Mouse (Mus musculus) hindbrain, embryonic 15.5 days (tissue): ENCODE data around the gene 5530401A14Rik. TPM values are rescaled to one million over a fixed set of nuclear protein-coding genes. Genes with fewer than 3 reads are reported as not detected.

Experiments used
- ATAC-seq: fragments of 200-750 bp; cut with Nextera tagmentation; 2 replicates; pipeline ENCODE4 v1.8.0; 2017; ENCODE audit warnings: low read depth, moderate number of reproducible peaks, moderate TSS enrichment; ENCODE audit not compliant: low FRiP score
- H3K27ac ChIP-seq: fragments of 300-500 bp; sonication (generic); replicated peaks from 2 replicates; pipeline ENCODE4 v1.5.1; 2015; ENCODE audit warnings: mild to moderate bottlenecking, inconsistent platforms
- H3K27me3 ChIP-seq: fragments of 300-500 bp; sonication (generic); 2 replicates; pipeline ENCODE4 v1.6.1; 2015; ENCODE audit warnings: control low read depth, inconsistent platforms
- H3K36me3 ChIP-seq: fragments of 300-500 bp; sonication (generic); 2 replicates; pipeline ENCODE4 v1.6.1; 2015; ENCODE audit warnings: control low read depth, inconsistent platforms
- H3K4me1 ChIP-seq: fragments of 300-500 bp; sonication (generic); replicated peaks from 2 replicates; pipeline ENCODE4 v1.6.1; 2015; ENCODE audit warnings: control low read depth, inconsistent platforms
- H3K4me2 ChIP-seq: fragments of 300-500 bp; sonication (generic); 2 replicates; pipeline ENCODE4 v1.6.1; 2015; ENCODE audit warnings: moderate library complexity, mild to moderate bottlenecking, inconsistent platforms
- H3K4me3 ChIP-seq: fragments of 300-500 bp; sonication (generic); 2 replicates; pipeline ENCODE4 v1.5.1; 2015; ENCODE audit warnings: mild to moderate bottlenecking, inconsistent platforms
- H3K9ac ChIP-seq: fragments of 300-500 bp; sonication (generic); 2 replicates; pipeline ENCODE4 v1.6.1; 2015; ENCODE audit warnings: inconsistent platforms
- H3K9me3 ChIP-seq: fragments of 300-500 bp; sonication (generic); 2 replicates; pipeline ENCODE4 v1.6.1; 2016; ENCODE audit warnings: control low read depth, inconsistent platforms
- WGBS: fragments of 180-500 bp; shearing (Covaris S2); methylation state at CpG from one replicate; pipeline ENCODE4 v1.1.7; 2015; 5-methylcytosine and 5-hydroxymethylcytosine counted together
- polyA plus RNA-seq: library from polyadenylated mRNA; unstranded; fragments of >200 nt; fragmentation: Nextera tagmentation; extraction: Ambion mirVana; gene quantifications from 2 replicates; pipeline ENCODE4 v1.2.1, GENCODE M21; 2015

Gene 5530401A14Rik
- polyA plus RNA-seq, 1 experiment from 2014 or later: 0.73 TPM

- Histone ChIP-seq H3K4me2 (no peak overlapping the region), H3K9ac (no peak overlapping the region), H3K27ac (no peak overlapping the region), H3K9me3 (no peaks in the 10 kb centered on the region), H3K4me3 (no peak overlapping the region), H3K36me3 (no peaks in the 10 kb centered on the region), H3K4me1 (peaks cover 18% of the 10 kb centered on the region), H3K27me3 (no peaks in the 10 kb centered on the region)
- no peak for ATAC-seq
- WGBS: 96% methylated on average over 6 of the region's 6 CpGs
Observed at GRCm38 (mm10) chr11:81896511-81896910, 36.0 kb downstream of the 5530401A14Rik start.

- Histone ChIP-seq H3K4me2 (peak overlapping the region; percentile 7; the same call in 1 of the 2 replicates), H3K4me3 (no peak overlapping the region), H3K27ac (peak overlapping the region; percentile 75), H3K9me3 (no peaks in the 10 kb centered on the region), H3K36me3 (no peaks in the 10 kb centered on the region), H3K27me3 (no peaks in the 10 kb centered on the region), H3K9ac (no peak overlapping the region), H3K4me1 (peaks cover 18% of the 10 kb centered on the region)
- peak; percentile 92 for ATAC-seq
- 1% methylated on average over 8 of the region's 8 CpGs for WGBS
Observed at GRCm38 (mm10) chr11:81897547-81898354, 37.3 kb downstream of the 5530401A14Rik start.

- Histone ChIP-seq H3K4me2 (no peak overlapping the region), H3K9me3 (no peaks in the 10 kb centered on the region), H3K4me1 (peaks cover 10% of the 10 kb centered on the region), H3K4me3 (no peak overlapping the region), H3K27me3 (no peaks in the 10 kb centered on the region), H3K27ac (no peak overlapping the region), H3K9ac (no peak overlapping the region), H3K36me3 (no peaks in the 10 kb centered on the region)
- ATAC-seq: no peak
Observed at GRCm38 (mm10) chr11:81902318-81902717, 41.8 kb downstream of the 5530401A14Rik start.

- no peak overlapping the region for H3K4me3 ChIP-seq
- no peaks in the 10 kb centered on the region for H3K9me3 ChIP-seq
- no peak overlapping the region for H3K4me2 ChIP-seq
- no peak for ATAC-seq
- H3K4me1 ChIP-seq: 0 out of 2 replicates have a peak, but pooled peaks cover 6% of the 10 kb centered on the region
- no peaks in the 10 kb centered on the region for H3K36me3 ChIP-seq
- H3K27ac ChIP-seq: no peak overlapping the region
- no peaks in the 10 kb centered on the region for H3K27me3 ChIP-seq
- H3K9ac ChIP-seq: no peak overlapping the region
- 86% methylated on average over 1 of the region's 1 CpGs for WGBS
Observed at GRCm38 (mm10) chr11:81908760-81909159, 48.3 kb downstream of the 5530401A14Rik start.

GRCm38 (mm10) chr11:81909397-81909894 lies 49.0 kb downstream of the 5530401A14Rik start:
- no peak overlapping the region for H3K4me3 ChIP-seq
- no peaks in the 10 kb centered on the region for H3K27me3 ChIP-seq
- no peak overlapping the region for H3K4me2 ChIP-seq
- WGBS: 83% methylated on average over 5 of the region's 5 CpGs
- no peak overlapping the region for H3K9ac ChIP-seq
- H3K9me3 ChIP-seq: no peaks in the 10 kb centered on the region
- 0 out of 2 replicates have a peak, but pooled peaks cover 6% of the 10 kb centered on the region for H3K4me1 ChIP-seq
- H3K27ac ChIP-seq: no peak overlapping the region
- no peaks in the 10 kb centered on the region for H3K36me3 ChIP-seq
- no peak for ATAC-seq

GRCm38 (mm10) chr11:81913071-81913470 lies 52.6 kb downstream of the 5530401A14Rik start:
- 91% methylated on average over 4 of the region's 4 CpGs for WGBS

GRCm38 (mm10) chr11:81915501-81915900 lies 55.0 kb downstream of the 5530401A14Rik start:
- WGBS: 37% methylated on average over 6 of the region's 6 CpGs
- H3K36me3 ChIP-seq: no peaks in the 10 kb centered on the region
- H3K27me3 ChIP-seq: no peaks in the 10 kb centered on the region
- H3K4me3 ChIP-seq: no peak overlapping the region
- H3K4me2 ChIP-seq: no peak overlapping the region
- H3K4me1 ChIP-seq: peaks cover 18% of the 10 kb centered on the region
- H3K9me3 ChIP-seq: no peaks in the 10 kb centered on the region
- no peak for ATAC-seq
- H3K27ac ChIP-seq: peak overlapping the region; percentile 47
- no peak overlapping the region for H3K9ac ChIP-seq

More at GRCm38 (mm10) chr11:81913071-81913470, 52.6 kb downstream of the 5530401A14Rik start:
- H3K36me3 ChIP-seq: no peaks in the 10 kb centered on the region
- no peak overlapping the region for H3K4me3 ChIP-seq
- H3K4me2 ChIP-seq: no peak overlapping the region
- no peak overlapping the region for H3K27ac ChIP-seq
- H3K27me3 ChIP-seq: no peaks in the 10 kb centered on the region
- no peak for ATAC-seq
- peaks cover 18% of the 10 kb centered on the region for H3K4me1 ChIP-seq
- no peak overlapping the region for H3K9ac ChIP-seq
- no peaks in the 10 kb centered on the region for H3K9me3 ChIP-seq

- Histone ChIP-seq H3K27me3 (no peaks in the 10 kb centered on the region), H3K9ac (no peak overlapping the region), H3K36me3 (no peaks in the 10 kb centered on the region), H3K9me3 (no peaks in the 10 kb centered on the region), H3K4me2 (no peak overlapping the region), H3K4me3 (no peak overlapping the region), H3K4me1 (no peaks in the 10 kb centered on the region), H3K27ac (no peak overlapping the region)
- WGBS: 91% methylated on average over 2 of the region's 2 CpGs
- ATAC-seq: no peak
Observed at GRCm38 (mm10) chr11:81923096-81923495, 62.6 kb downstream of the 5530401A14Rik start.

- ATAC-seq: no peak
- Histone ChIP-seq H3K27me3 (no peaks in the 10 kb centered on the region), H3K9ac (no peak overlapping the region), H3K4me3 (no peak overlapping the region), H3K9me3 (no peaks in the 10 kb centered on the region), H3K4me2 (no peak overlapping the region), H3K4me1 (no peaks in the 10 kb centered on the region), H3K27ac (no peak overlapping the region), H3K36me3 (no peaks in the 10 kb centered on the region)
- 95% methylated on average over 4 of the region's 4 CpGs for WGBS
Observed at GRCm38 (mm10) chr11:81923626-81924025, 63.2 kb downstream of the 5530401A14Rik start.

- no peak for ATAC-seq
- H3K27ac ChIP-seq: no peak overlapping the region
- no peaks in the 10 kb centered on the region for H3K36me3 ChIP-seq
- no peak overlapping the region for H3K4me2 ChIP-seq
- no peaks in the 10 kb centered on the region for H3K4me1 ChIP-seq
- no peak overlapping the region for H3K4me3 ChIP-seq
- H3K9ac ChIP-seq: no peak overlapping the region
- H3K9me3 ChIP-seq: no peaks in the 10 kb centered on the region
- H3K27me3 ChIP-seq: no peaks in the 10 kb centered on the region
Observed at GRCm38 (mm10) chr11:81926393-81926792, 65.9 kb downstream of the 5530401A14Rik start.

- Histone ChIP-seq H3K4me3 (no peak overlapping the region), H3K4me1 (no peaks in the 10 kb centered on the region), H3K36me3 (no peaks in the 10 kb centered on the region), H3K9ac (no peak overlapping the region), H3K9me3 (no peaks in the 10 kb centered on the region), H3K27ac (no peak overlapping the region), H3K27me3 (no peaks in the 10 kb centered on the region), H3K4me2 (no peak overlapping the region)
- 90% methylated on average over 1 of the region's 1 CpGs for WGBS
- ATAC-seq: no peak
Observed at GRCm38 (mm10) chr11:81937516-81937915, 77.0 kb downstream of the 5530401A14Rik start.

GRCm38 (mm10) chr11:81940988-81941387 lies 80.5 kb downstream of the 5530401A14Rik start:
- Histone ChIP-seq H3K9ac (no peak overlapping the region), H3K27me3 (no peaks in the 10 kb centered on the region), H3K36me3 (no peaks in the 10 kb centered on the region), H3K9me3 (no peaks in the 10 kb centered on the region), H3K4me1 (no peaks in the 10 kb centered on the region), H3K27ac (no peak overlapping the region), H3K4me3 (no peak overlapping the region), H3K4me2 (no peak overlapping the region)
- 28% methylated on average over 1 of the region's 1 CpGs for WGBS
- ATAC-seq: no peak
